23 mouse cellular contexts compared by ENCODE assay signal in genomic region chr16:35923546-35924198, GRCm38 (mm10). TPM values are rescaled to one million over a fixed set of nuclear protein-coding genes. Genes with fewer than 3 reads are reported as not detected.
A peak's percentile ranks its signal among the peaks of the same experiment; 100 is the strongest.
DNase-seq lines count a peak whose midpoint lies in the region; ATAC-seq lines count a peak whose summit lies in the region.
"Had no signal": no experiment of that assay in that cellular context is flagged by ENCODE, and none has a peak within 500 bp of the region (broad histone marks: within the 10 kb centered on the region; RNA-seq: fewer than 3 reads in every experiment).

No protein-coding gene starts in this region.

- H3K9me3 ChIP-seq in liver, embryonic 16.5 days (replicated peaks; ENCODE audit: control insufficient read depth, low read length): no peaks in the 10 kb centered on the region
- H3K9me3 ChIP-seq in liver, embryonic 11.5 days (ENCODE audit: control insufficient read depth, low read length): no peaks in the 10 kb centered on the region
- H3K9me3 ChIP-seq: embryonic facial prominence, embryonic 10.5 days; embryonic facial prominence, embryonic 12.5 days; forebrain, embryonic 13.5 days; forebrain, embryonic 15.5 days; G1E had no signal

- intact Hi-C loops in heart, postnatal 10 days (cut with DNase I): no loop called here

- DNase-seq in heart, adult 11 months: peak; percentile 33
- DNase-seq in heart, postnatal 10 days: no peak
- no peak for DNase-seq in liver, embryonic 11.5 days (ENCODE audit: low spot score)
- DNase-seq in yolk sac, embryonic 10.5 days (ENCODE audit: low spot score): peak; percentile 20
- DNase-seq: adrenal gland, adult 8-10 months; adrenal gland, postnatal 14 days; adrenal gland, postnatal 36 days; B cell, adult 2 months; cerebellum, adult 11-12 months; cerebellum, adult 2 months; cerebellum, adult 9-10 months; cerebellum, postnatal 10 days; cerebellum, postnatal 25 days had no signal

- H3K9ac ChIP-seq in liver, embryonic 16.5 days (ENCODE audit: low read depth, low read length): no peak overlapping the region
- no peak overlapping the region for H3K9ac ChIP-seq in liver, embryonic 11.5 days (ENCODE audit: low read depth, low read length)
- H3K9ac ChIP-seq: embryonic facial prominence, embryonic 12.5 days; forebrain, embryonic 13.5 days; forebrain, embryonic 15.5 days had no signal

- 60% methylated on average over 7 of the region's 7 CpGs for WGBS in liver, embryonic 16.5 days (ENCODE audit: insufficient replicate concordance)
- 73% methylated on average over 7 of the region's 7 CpGs for WGBS in liver, embryonic 11.5 days

- H3K36me3 ChIP-seq in liver, embryonic 16.5 days (ENCODE audit: control insufficient read depth, insufficient read depth): 0 out of 2 replicates have a peak, but pooled peaks cover 3% of the 10 kb centered on the region
- no peaks in the 10 kb centered on the region for H3K36me3 ChIP-seq in liver, embryonic 11.5 days (ENCODE audit: control insufficient read depth, insufficient read depth, low read length)
- H3K36me3 ChIP-seq: embryonic facial prominence, embryonic 10.5 days; embryonic facial prominence, embryonic 12.5 days; forebrain, embryonic 15.5 days had no signal

- H3K27me3 ChIP-seq in liver, embryonic 16.5 days (ENCODE audit: control insufficient read depth, insufficient read depth, low read depth, low read length): no peaks in the 10 kb centered on the region
- H3K27me3 ChIP-seq in liver, embryonic 11.5 days (replicated peaks; ENCODE audit: control insufficient read depth, insufficient read depth, low read length): no peaks in the 10 kb centered on the region
- H3K27me3 ChIP-seq: CH12.LX; embryonic facial prominence, embryonic 12.5 days; forebrain, embryonic 13.5 days; forebrain, embryonic 15.5 days; Patski had no signal

- H3K4me1 ChIP-seq in liver, embryonic 16.5 days (ENCODE audit: control insufficient read depth, low read depth, low read length): no peaks in the 10 kb centered on the region; the same call in 1 of the 2 replicates
- H3K4me1 ChIP-seq in liver, embryonic 11.5 days (replicated peaks; ENCODE audit: control insufficient read depth, insufficient read depth, low read length): no peaks in the 10 kb centered on the region
- H3K4me1 ChIP-seq: embryonic facial prominence, embryonic 10.5 days; embryonic facial prominence, embryonic 12.5 days; forebrain, embryonic 13.5 days; forebrain, embryonic 15.5 days had no signal

- no peak overlapping the region for H3K27ac ChIP-seq in liver, embryonic 16.5 days (ENCODE audit: low read length)
- no peak overlapping the region for H3K27ac ChIP-seq in liver, embryonic 11.5 days (ENCODE audit: low read depth, low read length)
- H3K27ac ChIP-seq: embryonic facial prominence, embryonic 10.5 days; embryonic facial prominence, embryonic 12.5 days; forebrain, embryonic 13.5 days; forebrain, embryonic 15.5 days had no signal

- no peak overlapping the region for H3K4me2 ChIP-seq in liver, embryonic 16.5 days (ENCODE audit: low read depth, low read length)
- H3K4me2 ChIP-seq in liver, embryonic 11.5 days: no peak overlapping the region
- H3K4me2 ChIP-seq: embryonic facial prominence, embryonic 12.5 days; forebrain, embryonic 13.5 days; forebrain, embryonic 15.5 days had no signal

- peak; percentile 27 for ATAC-seq in liver, embryonic 16.5 days (ENCODE audit: low read depth)
- no peak for ATAC-seq in liver, embryonic 11.5 days (replicated peaks; ENCODE audit: low FRiP score)
- ATAC-seq: activated CD4-positive, CD25-positive, alpha-beta regulatory T cell, adult 4 months; CD4-positive, CD25-positive, alpha-beta regulatory T cell, adult 4 months; forebrain, embryonic 13.5 days; forebrain, embryonic 15.5 days; Patski had no signal

- no peak overlapping the region for H3K4me3 ChIP-seq in liver, embryonic 16.5 days (ENCODE audit: low read depth, low read length)
- H3K4me3 ChIP-seq in liver, embryonic 11.5 days (ENCODE audit: low read depth, low read length): no peak overlapping the region
- H3K4me3 ChIP-seq: embryonic facial prominence, embryonic 10.5 days; embryonic facial prominence, embryonic 12.5 days; forebrain, embryonic 13.5 days; forebrain, embryonic 15.5 days had no signal

RNA-seq across cellular contexts. Expression of gene Parp9, which starts 14.6 kb away (rescaled TPM):
- total RNA-seq in heart, postnatal 10 days (2021): 10 to 100 TPM; 11.1 to 14.4 TPM
- 7.3 and 7.7 TPM in 2 replicates for polyA plus RNA-seq in liver, embryonic 16.5 days (2015; fragmentation: Nextera tagmentation; extraction: Ambion mirVana)
- polyA plus RNA-seq in liver, embryonic 11.5 days (2014; fragmentation: Nextera tagmentation; extraction: Ambion mirVana): 4.1 and 5.7 TPM in 2 replicates

RNA-seq across cellular contexts. Expression of gene Dtx3l, which starts 15.3 kb away (rescaled TPM):
- total RNA-seq in heart, postnatal 10 days (2021): 10 to 100 TPM in 1 of 2 experiments, 1 to 10 TPM in 1; 9.3 to 12.7 TPM
- polyA plus RNA-seq in liver, embryonic 16.5 days (2015; fragmentation: Nextera tagmentation; extraction: Ambion mirVana): 4.7 and 5.5 TPM in 2 replicates
- polyA plus RNA-seq in liver, embryonic 11.5 days (2014; fragmentation: Nextera tagmentation; extraction: Ambion mirVana): 3.2 and 3.8 TPM in 2 replicates

RNA-seq across cellular contexts. Expression of gene Parp14, which starts 52.3 kb away (rescaled TPM):
- 1 to 10 TPM; 6.7 to 9.7 TPM for total RNA-seq in heart, postnatal 10 days (2021)
- polyA plus RNA-seq in liver, embryonic 16.5 days (2015; fragmentation: Nextera tagmentation; extraction: Ambion mirVana): 1.4 and 1.5 TPM in 2 replicates
- 0.70 and 1.3 TPM in 2 replicates for polyA plus RNA-seq in liver, embryonic 11.5 days (2014; fragmentation: Nextera tagmentation; extraction: Ambion mirVana)

RNA-seq across cellular contexts. Expression of gene Kpna1, which starts 54.9 kb away (rescaled TPM):
- 100 to 1,000 TPM in 1 of 2 experiments, 10 to 100 TPM in 1; 96.9 to 104 TPM for total RNA-seq in heart, postnatal 10 days (2021)
- 31.3 and 34.1 TPM in 2 replicates for polyA plus RNA-seq in liver, embryonic 16.5 days (2015; fragmentation: Nextera tagmentation; extraction: Ambion mirVana)
- 53.6 and 63.6 TPM in 2 replicates for polyA plus RNA-seq in liver, embryonic 11.5 days (2014; fragmentation: Nextera tagmentation; extraction: Ambion mirVana)

Comparison
In these comparisons a context has a peak if more than half of its experiments do, and no peak if none do; other contexts are left out.
1. DNase-seq: peak in heart, adult 11 months (single experiment) and yolk sac, embryonic 10.5 days (single experiment); none in heart, postnatal 10 days (0 of 2) and liver, embryonic 11.5 days (single experiment).